Mouse (Mus musculus) macrophage (primary cell): ENCODE measurements around the gene Ppp1r11. TPM values are rescaled to one million over a fixed set of nuclear protein-coding genes. Genes with fewer than 3 reads are reported as not detected.

Experiments
- H3K27ac ChIP-seq: fragments of 350-480 bp; formaldehyde crosslinking; 2 replicates; pipeline ENCODE4 v1.9.0; 2021
- H3K36me3 ChIP-seq: fragments of 350-480 bp; formaldehyde crosslinking; 2 replicates; pipeline ENCODE4 v1.9.0; 2021; ENCODE audit errors: inconsistent target
- H3K4me3 ChIP-seq: fragments of 350-480 bp; formaldehyde crosslinking; 2 replicates; pipeline ENCODE4 v1.9.0; 2021; ENCODE audit errors: inconsistent target
- H3K79me2 ChIP-seq: fragments of 350-480 bp; formaldehyde crosslinking; 2 replicates; pipeline ENCODE4 v1.9.0; 2021; ENCODE audit errors: inconsistent target
- WGBS: methylation state at CpG from one replicate; pipeline ENCODE4 v1.1.7; 2026; ENCODE audit warnings: inconsistent platforms; ENCODE audit not compliant: missing documents; 5-methylcytosine and 5-hydroxymethylcytosine counted together
- polyA plus RNA-seq: library from polyadenylated mRNA; stranded (reverse); fragments of 250-400 nt; gene quantifications from 3 replicates; pipeline ENCODE4 v1.2.4, GENCODE M21; 2018; ENCODE audit warnings: inconsistent platforms

The Ppp1r11 gene
- polyA plus RNA-seq, 1 experiment from 2014 or later = 61.6 TPM

- H3K79me2 ChIP-seq = no peaks in the 10 kb centered on the region
- WGBS = 13% methylated on average over 9 of the region's 9 CpGs
- no peaks in the 10 kb centered on the region for H3K36me3 ChIP-seq
- no peak overlapping the region for H3K4me3 ChIP-seq
- H3K27ac ChIP-seq = no peak overlapping the region
Measured at GRCm38 (mm10) chr17:36915076-36915475, 36.5 kb downstream of the Ppp1r11 start.

- WGBS = no CpG with 5 or more reads among the region's 2 CpGs
- Histone ChIP-seq H3K79me2 (no peaks in the 10 kb centered on the region), H3K4me3 (no peak overlapping the region), H3K27ac (no peak overlapping the region), H3K36me3 (no peaks in the 10 kb centered on the region)
Measured at GRCm38 (mm10) chr17:36914108-36914507, 37.4 kb downstream of the Ppp1r11 start.

GRCm38 (mm10) chr17:36912031-36912430, 39.5 kb downstream of the Ppp1r11 start:
- H3K79me2 ChIP-seq = no peaks in the 10 kb centered on the region
- no peaks in the 10 kb centered on the region for H3K36me3 ChIP-seq
- WGBS = 97% methylated on average over 2 of the region's 2 CpGs
- H3K27ac ChIP-seq = no peak overlapping the region
- no peak overlapping the region for H3K4me3 ChIP-seq

- no peaks in the 10 kb centered on the region for H3K79me2 ChIP-seq
- H3K4me3 ChIP-seq = no peak overlapping the region
- 70% methylated on average over 4 of the region's 4 CpGs for WGBS
- no peaks in the 10 kb centered on the region for H3K36me3 ChIP-seq
- H3K27ac ChIP-seq = no peak overlapping the region
Measured at GRCm38 (mm10) chr17:36909802-36910201, 41.7 kb downstream of the Ppp1r11 start.

- Histone ChIP-seq H3K27ac (no peak overlapping the region), H3K79me2 (no peaks in the 10 kb centered on the region), H3K36me3 (no peaks in the 10 kb centered on the region), H3K4me3 (no peak overlapping the region)
- 31% methylated on average over 1 of the region's 1 CpGs for WGBS
Measured at GRCm38 (mm10) chr17:36908235-36908634, 43.3 kb downstream of the Ppp1r11 start.

GRCm38 (mm10) chr17:36903651-36904050, 47.9 kb downstream of the Ppp1r11 start:
- H3K4me3 ChIP-seq = no peak overlapping the region
- WGBS = 37% methylated on average over 3 of the region's 3 CpGs
- H3K27ac ChIP-seq = no peak overlapping the region
- H3K79me2 ChIP-seq = no peaks in the 10 kb centered on the region
- no peaks in the 10 kb centered on the region for H3K36me3 ChIP-seq

- WGBS = 42% methylated on average over 1 of the region's 1 CpGs
- H3K4me3 ChIP-seq = no peak overlapping the region
- H3K36me3 ChIP-seq = no peaks in the 10 kb centered on the region
- H3K27ac ChIP-seq = no peak overlapping the region
- no peaks in the 10 kb centered on the region for H3K79me2 ChIP-seq
Measured at GRCm38 (mm10) chr17:36900691-36901090, 50.9 kb downstream of the Ppp1r11 start.

GRCm38 (mm10) chr17:36900001-36900400, 51.5 kb downstream of the Ppp1r11 start:
- Histone ChIP-seq H3K36me3 (no peaks in the 10 kb centered on the region), H3K79me2 (no peaks in the 10 kb centered on the region), H3K4me3 (no peak overlapping the region), H3K27ac (no peak overlapping the region)
- WGBS = 91% methylated on average over 5 of the region's 5 CpGs

GRCm38 (mm10) chr17:36899376-36899775, 52.2 kb downstream of the Ppp1r11 start:
- no peak overlapping the region for H3K27ac ChIP-seq
- no peak overlapping the region for H3K4me3 ChIP-seq
- H3K79me2 ChIP-seq = no peaks in the 10 kb centered on the region
- WGBS = 94% methylated on average over 4 of the region's 4 CpGs
- no peaks in the 10 kb centered on the region for H3K36me3 ChIP-seq

Other genes with a start within 250 kb of the Ppp1r11 start
- gene H2-M10.5, start 178.8 kb downstream of the Ppp1r11 start, polyA plus RNA-seq = not detected in 3 replicates
- gene H2-M10.6, start 139.6 kb downstream of the Ppp1r11 start, polyA plus RNA-seq = not detected in 3 replicates
- 38.3 to 72.2 TPM (median 56.6 TPM) in 3 replicates for gene Trim26, start 114.6 kb downstream of the Ppp1r11 start, polyA plus RNA-seq
- gene Trim15, start 84.5 kb downstream of the Ppp1r11 start, polyA plus RNA-seq = not detected in 3 replicates
- not detected in 3 replicates for gene Trim10, start 82.2 kb downstream of the Ppp1r11 start, polyA plus RNA-seq
- not detected in 3 replicates for gene Trim40, start 61.6 kb downstream of the Ppp1r11 start, polyA plus RNA-seq
- gene Trim31, start 53.6 kb downstream of the Ppp1r11 start, polyA plus RNA-seq = not detected in 3 replicates
- not detected in 3 replicates for gene Rnf39, start 8.8 kb downstream of the Ppp1r11 start, polyA plus RNA-seq
- 17.7 to 36.4 TPM (median 32.4 TPM) in 3 replicates for gene Znrd1, start 6.8 kb upstream of the Ppp1r11 start, polyA plus RNA-seq
- gene Znrd1as, start 6.9 kb upstream of the Ppp1r11 start, polyA plus RNA-seq = 5.5 to 12.4 TPM (median 5.9 TPM) in 3 replicates
- gene 2410137M14Rik, start 29.5 kb upstream of the Ppp1r11 start, polyA plus RNA-seq = not detected in 3 replicates
- gene H2-M5, start 37.8 kb upstream of the Ppp1r11 start, polyA plus RNA-seq = not detected in 3 replicates
- not detected in 3 replicates for gene Zfp57, start 49.4 kb upstream of the Ppp1r11 start, polyA plus RNA-seq
- not detected in 3 replicates for gene Mog, start 71.7 kb upstream of the Ppp1r11 start, polyA plus RNA-seq
- 0.44 to 0.87 TPM (median 0.59 TPM) in 3 replicates for gene Gabbr1, start 94.2 kb upstream of the Ppp1r11 start, polyA plus RNA-seq
- not detected in 3 replicates for gene Olfr90, start 136.8 kb upstream of the Ppp1r11 start, polyA plus RNA-seq
- gene Olfr91, start 146.5 kb upstream of the Ppp1r11 start, polyA plus RNA-seq = not detected in 3 replicates
- not detected in 3 replicates for gene Olfr92, start 168.3 kb upstream of the Ppp1r11 start, polyA plus RNA-seq
- not detected in 3 replicates for gene Olfr93, start 209.8 kb upstream of the Ppp1r11 start, polyA plus RNA-seq
- gene Ubd, start 242.2 kb upstream of the Ppp1r11 start, polyA plus RNA-seq = not detected in 3 replicates
- not detected in 3 replicates for gene Olfr94, start 249.3 kb upstream of the Ppp1r11 start, polyA plus RNA-seq